Mouse (Mus musculus): ENCODE measurements around the gene Wnt2b. TPM values are rescaled to one million over a fixed set of nuclear protein-coding genes. Genes with fewer than 3 reads are reported as not detected.

Wnt2b gene
- total RNA-seq (2023): not detected

DNA sequence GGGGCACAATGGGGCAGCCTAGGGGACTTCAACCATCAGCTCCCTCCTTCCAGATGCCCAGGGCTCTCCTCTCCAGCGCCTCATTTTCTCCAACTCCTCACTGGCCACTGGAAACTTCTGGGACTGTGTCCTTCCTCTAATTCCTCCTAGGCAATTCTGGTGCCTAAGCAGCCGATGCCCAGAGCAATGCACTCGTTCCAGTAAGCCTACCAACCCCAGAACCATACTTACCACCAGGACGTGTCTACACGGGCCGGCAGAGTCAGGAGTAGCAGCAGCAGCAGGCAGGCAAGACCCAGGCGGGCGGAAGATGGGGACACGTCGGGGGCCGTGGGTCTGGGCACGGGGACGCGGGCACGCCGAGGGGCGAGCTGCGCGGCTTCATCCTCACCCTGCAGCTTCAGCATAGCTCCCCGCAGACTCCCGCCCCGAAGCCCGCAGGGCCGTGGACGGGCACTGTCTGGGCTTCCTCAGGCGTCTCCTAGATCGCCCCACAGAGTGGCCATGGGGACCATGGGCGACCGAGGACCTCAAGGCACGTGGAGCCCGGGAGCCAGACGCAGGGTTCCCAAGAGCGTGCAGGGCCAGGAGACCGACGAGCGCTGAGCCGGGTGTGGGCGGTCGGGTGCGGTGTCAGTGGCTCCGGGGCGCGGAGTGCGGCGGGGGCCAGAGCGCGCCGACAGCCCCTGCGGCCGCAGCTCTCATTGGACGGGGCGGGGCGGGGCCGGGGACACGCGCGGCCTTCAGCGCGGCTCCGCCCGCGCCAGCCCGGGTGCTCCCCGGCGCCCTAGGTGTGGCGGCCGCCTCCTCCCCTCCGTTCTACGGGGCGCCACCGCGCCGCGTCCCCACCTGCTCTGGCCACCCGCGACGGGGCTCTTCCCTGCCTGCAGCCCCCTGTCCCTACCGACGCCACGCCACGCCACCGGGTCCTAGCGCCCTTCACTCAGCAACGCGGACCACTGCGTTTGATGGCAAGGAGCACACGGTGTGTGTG is at the start of gene Wnt2b:
TSS of gene Wnt2b (minus strand) at position 856 of the 994 bp plus-strand sequence.

Other genes starting within 250 kb of the Wnt2b start
- 3.0 TPM for gene Ppm1j, start 180.9 kb downstream of the Wnt2b start, total RNA-seq (2023)
- gene Fam19a3, start 180.1 kb downstream of the Wnt2b start, total RNA-seq (2023): not detected
- gene Rhoc, start 173.5 kb downstream of the Wnt2b start, total RNA-seq (2023): 0.73 TPM
- gene Mov10, start 143.4 kb downstream of the Wnt2b start, total RNA-seq (2023): 36.7 TPM
- gene St7l, start 97.9 kb downstream of the Wnt2b start, total RNA-seq (2023): 25.7 TPM
- 176 TPM for gene Capza1, start 97.4 kb downstream of the Wnt2b start, total RNA-seq (2023)
- 0.43 TPM for gene Cttnbp2nl, start 91.2 kb upstream of the Wnt2b start, total RNA-seq (2023)
- gene 4930564D02Rik, start 104.9 kb upstream of the Wnt2b start, total RNA-seq (2023): not detected

Measured in CD8-positive naive resting alpha-beta T cell, adult 57 days (primary cell).